Mouse (Mus musculus) stomach, embryonic 15.5 days (tissue): ENCODE measurements around the gene Irf8. TPM values are rescaled to one million over a fixed set of nuclear protein-coding genes. Genes with fewer than 3 reads are reported as not detected.

Experiments
- ATAC-seq: fragments of 200-750 bp; cut with Nextera tagmentation; 2 replicates; pipeline ENCODE4 v1.8.0; 2017; ENCODE audit warnings: low read depth, moderate number of reproducible peaks, moderate TSS enrichment; ENCODE audit not compliant: insufficient read depth, low FRiP score
- H3K27ac ChIP-seq: fragments of 300-500 bp; sonication (generic); 2 replicates; pipeline ENCODE4 v1.5.1; 2015; ENCODE audit warnings: mild to moderate bottlenecking, inconsistent platforms
- H3K27me3 ChIP-seq: fragments of 300-500 bp; sonication (generic); replicated peaks from 2 replicates; pipeline ENCODE4 v1.6.1; 2015; ENCODE audit warnings: inconsistent platforms
- H3K36me3 ChIP-seq: fragments of 300-500 bp; sonication (generic); 2 replicates; pipeline ENCODE4 v1.6.1; 2015; ENCODE audit warnings: inconsistent platforms
- H3K4me1 ChIP-seq: fragments of 300-500 bp; sonication (generic); 2 replicates; pipeline ENCODE4 v1.6.1; 2015; ENCODE audit warnings: inconsistent platforms
- H3K4me2 ChIP-seq: fragments of 300-500 bp; sonication (generic); 2 replicates; pipeline ENCODE4 v1.6.1; 2015; ENCODE audit warnings: mild to moderate bottlenecking, inconsistent platforms
- H3K4me3 ChIP-seq: fragments of 300-500 bp; sonication (generic); replicated peaks from 2 replicates; pipeline ENCODE4 v1.5.1; 2015; ENCODE audit warnings: inconsistent platforms
- H3K9ac ChIP-seq: fragments of 300-500 bp; sonication (generic); 2 replicates; pipeline ENCODE4 v1.6.1; 2015; ENCODE audit warnings: inconsistent platforms
- H3K9me3 ChIP-seq: fragments of 300-500 bp; sonication (generic); 2 replicates; pipeline ENCODE4 v1.6.1; 2016; ENCODE audit warnings: inconsistent platforms
- WGBS: fragments of 180-500 bp; shearing (Covaris S2); methylation state at CpG from one replicate; pipeline ENCODE4 v1.1.7; 2015; 5-methylcytosine and 5-hydroxymethylcytosine counted together
- polyA plus RNA-seq: library from polyadenylated mRNA; unstranded; fragments of >200 nt; fragmentation: Nextera tagmentation; extraction: Ambion mirVana; gene quantifications from 2 replicates; pipeline ENCODE4 v1.2.1, GENCODE M21; 2015

Irf8 gene
- polyA plus RNA-seq, 1 experiment from 2014 or later, result 23.0 TPM

DNA sequence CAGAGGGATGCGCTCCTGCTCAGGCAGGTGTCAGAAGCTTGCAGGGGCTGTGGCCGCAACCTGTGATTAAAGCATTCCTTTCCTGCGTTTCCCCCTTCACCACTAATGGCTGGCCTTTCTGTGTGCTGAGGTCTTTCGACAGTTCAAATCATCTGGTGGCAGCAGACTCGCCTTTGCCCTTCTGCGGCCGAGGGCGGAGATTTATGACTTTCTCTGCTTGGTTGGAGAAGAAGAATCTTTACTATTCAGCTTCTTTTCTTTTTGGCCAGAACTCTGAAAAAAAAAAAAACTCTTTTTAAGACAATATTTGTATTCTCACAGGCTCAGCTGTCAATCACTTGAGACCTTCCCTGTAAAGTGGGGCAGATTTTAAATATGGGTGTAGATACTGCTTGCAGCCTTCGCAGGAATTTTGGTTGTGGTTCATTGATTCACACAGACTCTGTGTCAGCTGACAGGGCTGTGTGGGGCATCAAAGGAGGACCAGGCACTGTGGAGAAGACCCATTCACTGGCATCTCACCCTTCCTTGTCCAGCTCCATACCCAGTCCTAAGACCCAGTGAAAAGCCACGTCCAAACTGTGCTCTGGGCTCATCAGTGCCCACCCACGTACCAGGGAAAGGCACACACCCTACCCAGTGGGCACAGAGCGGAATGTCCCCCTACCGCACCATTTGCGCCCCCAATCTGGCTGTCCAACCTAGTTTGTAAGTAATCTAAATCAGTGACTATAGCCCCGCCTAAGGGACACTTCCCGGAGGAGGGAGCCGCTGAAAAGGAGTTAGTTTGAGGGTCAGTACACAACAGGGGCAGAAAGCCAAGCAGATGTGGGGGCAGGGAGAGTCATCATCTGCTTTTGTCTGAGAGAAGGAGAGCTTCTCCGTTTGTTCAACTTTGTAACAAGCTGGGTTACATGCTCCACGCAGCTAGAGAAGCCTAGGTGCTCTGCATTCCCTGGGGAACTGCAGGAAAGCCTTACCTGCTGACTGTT lies 19.4 kb downstream of the Irf8 start:
- 53% methylated on average over 19 of the region's 19 CpGs for WGBS

GRCm38 (mm10) chr8:120758005-120758404 lies 21.8 kb downstream of the Irf8 start:
- Histone ChIP-seq H3K27me3 (no peaks in the 10 kb centered on the region), H3K27ac (no peak overlapping the region), H3K9me3 (no peaks in the 10 kb centered on the region), H3K4me2 (no peak overlapping the region), H3K4me1 (peaks cover 9% of the 10 kb centered on the region; the same call in 1 of the 2 replicates), H3K36me3 (no peaks in the 10 kb centered on the region), H3K4me3 (no peak overlapping the region), H3K9ac (no peak overlapping the region)
- no peak for ATAC-seq
- WGBS, result 52% methylated on average over 4 of the region's 4 CpGs

More for the DNA sequence above, 19.4 kb downstream of the Irf8 start:
- Histone ChIP-seq H3K27ac (no peak overlapping the region), H3K4me2 (no peak overlapping the region), H3K27me3 (no peaks in the 10 kb centered on the region), H3K9ac (no peak overlapping the region), H3K9me3 (no peaks in the 10 kb centered on the region), H3K36me3 (no peaks in the 10 kb centered on the region), H3K4me1 (peaks cover 24% of the 10 kb centered on the region), H3K4me3 (no peak overlapping the region)
- ATAC-seq, result no peak

- H3K4me2 ChIP-seq, result no peak overlapping the region
- no peaks in the 10 kb centered on the region for H3K36me3 ChIP-seq
- no peaks in the 10 kb centered on the region for H3K9me3 ChIP-seq
- no peaks in the 10 kb centered on the region for H3K27me3 ChIP-seq
- no peak for ATAC-seq
- H3K4me1 ChIP-seq, result 0 out of 2 replicates have a peak, but pooled peaks cover 3% of the 10 kb centered on the region
- no peak overlapping the region for H3K4me3 ChIP-seq
- no peak overlapping the region for H3K27ac ChIP-seq
- H3K9ac ChIP-seq, result no peak overlapping the region
- WGBS, result 82% methylated on average over 6 of the region's 6 CpGs
Observed at GRCm38 (mm10) chr8:120759847-120760246, 23.7 kb downstream of the Irf8 start.

DNA sequence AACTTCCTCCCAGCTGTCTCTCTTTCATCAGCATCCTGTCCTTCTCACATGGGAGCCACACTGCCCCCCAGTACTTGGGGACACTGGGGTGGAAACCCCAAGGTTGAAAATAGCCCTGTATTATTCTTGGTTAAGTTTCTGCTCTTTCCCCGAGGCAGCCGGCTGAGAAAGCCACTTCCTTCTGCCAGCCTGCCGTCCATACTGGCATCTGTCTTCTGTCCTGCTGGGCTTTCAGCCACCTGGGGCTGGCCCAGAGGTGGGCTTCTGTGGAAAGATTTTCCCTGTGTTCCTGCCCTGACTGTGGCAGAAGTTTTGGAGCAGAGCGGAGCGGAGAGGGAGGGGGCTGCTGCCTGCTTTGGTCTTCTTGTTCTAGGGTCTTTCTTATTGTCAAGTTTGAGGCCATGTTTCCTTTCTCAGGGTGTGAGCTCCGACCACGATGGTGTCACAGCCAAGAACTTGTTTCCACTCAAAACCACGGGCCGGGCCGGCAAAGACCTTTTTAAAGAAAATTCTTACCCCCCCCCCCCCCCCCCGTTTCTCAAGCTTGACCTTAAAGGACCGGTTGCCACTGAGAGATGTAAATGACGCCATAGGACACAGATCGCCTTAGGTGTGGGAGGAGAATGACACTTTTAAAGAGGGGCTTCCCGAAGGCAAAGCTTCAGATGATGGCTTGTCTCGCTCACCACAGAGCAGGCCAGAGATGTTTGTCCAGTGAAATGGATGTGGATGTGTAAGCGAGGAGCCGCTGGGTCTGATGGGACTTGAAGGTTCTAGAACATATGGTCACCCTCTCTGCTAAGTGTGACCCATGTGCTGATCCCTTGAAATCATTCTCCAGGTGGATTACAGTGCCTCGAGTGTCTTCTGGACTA lies 24.4 kb downstream of the Irf8 start:
- Histone ChIP-seq H3K9me3 (no peaks in the 10 kb centered on the region), H3K27me3 (no peaks in the 10 kb centered on the region), H3K36me3 (no peaks in the 10 kb centered on the region), H3K4me1 (no peaks in the 10 kb centered on the region), H3K4me2 (no peak overlapping the region), H3K9ac (no peak overlapping the region), H3K27ac (no peak overlapping the region), H3K4me3 (no peak overlapping the region)
- ATAC-seq, result no peak
- WGBS, result 76% methylated on average over 19 of the region's 19 CpGs

DNA sequence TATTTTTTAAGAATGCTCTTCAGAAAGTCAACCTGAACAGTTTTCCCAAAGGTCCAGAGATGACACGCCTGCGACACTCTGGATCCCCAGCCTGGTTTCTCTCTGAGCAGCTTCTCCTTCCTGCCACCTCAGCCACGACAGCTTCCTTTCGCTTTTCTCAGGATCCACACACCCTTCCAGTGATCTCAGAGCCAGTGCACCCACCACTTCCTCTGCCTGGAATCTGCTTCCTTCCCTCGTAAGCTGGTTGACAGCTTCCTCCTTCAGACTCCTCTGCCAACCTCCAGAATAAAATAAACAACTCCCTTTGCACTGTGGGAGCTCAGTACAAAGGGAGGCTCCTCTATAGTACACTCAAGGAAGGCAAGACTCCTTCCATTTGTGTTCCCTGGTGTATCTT lies 27.1 kb downstream of the Irf8 start:
- Histone ChIP-seq H3K4me3 (no peak overlapping the region), H3K36me3 (no peaks in the 10 kb centered on the region), H3K27me3 (no peaks in the 10 kb centered on the region), H3K27ac (no peak overlapping the region), H3K4me1 (no peaks in the 10 kb centered on the region), H3K4me2 (no peak overlapping the region), H3K9ac (no peak overlapping the region), H3K9me3 (no peaks in the 10 kb centered on the region)
- WGBS, result 54% methylated on average over 5 of the region's 5 CpGs
- ATAC-seq, result no peak

DNA sequence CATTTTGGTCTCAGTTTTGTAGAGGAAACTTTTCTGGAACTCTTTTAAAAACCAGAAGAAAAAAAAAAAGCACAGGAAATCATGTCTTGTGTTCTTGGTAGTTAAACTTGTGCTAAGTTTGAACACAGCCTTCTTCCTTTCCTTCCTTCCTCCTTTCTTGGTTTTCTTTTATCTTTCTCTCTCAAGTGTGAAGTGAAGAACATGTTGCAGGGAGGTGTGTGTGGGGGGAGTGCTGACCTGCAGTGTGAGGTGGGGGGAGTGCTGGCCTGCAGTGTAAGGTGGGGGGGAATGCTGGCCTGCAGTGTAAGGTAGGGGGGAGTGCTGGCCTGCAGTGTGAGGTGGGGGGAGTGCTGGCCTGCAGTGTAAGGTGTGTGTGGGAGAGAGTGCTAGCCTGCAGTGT lies 28.5 kb downstream of the Irf8 start:
- H3K36me3 ChIP-seq, result no peaks in the 10 kb centered on the region
- H3K4me1 ChIP-seq, result no peaks in the 10 kb centered on the region
- H3K27me3 ChIP-seq, result no peaks in the 10 kb centered on the region
- ATAC-seq, result no peak
- H3K9me3 ChIP-seq, result no peaks in the 10 kb centered on the region
- no peak overlapping the region for H3K9ac ChIP-seq
- no peak overlapping the region for H3K4me3 ChIP-seq
- no peak overlapping the region for H3K27ac ChIP-seq
- H3K4me2 ChIP-seq, result no peak overlapping the region

GRCm38 (mm10) chr8:120766622-120767021 lies 30.5 kb downstream of the Irf8 start:
- Histone ChIP-seq H3K9me3 (no peaks in the 10 kb centered on the region), H3K4me2 (no peak overlapping the region), H3K9ac (no peak overlapping the region), H3K4me1 (no peaks in the 10 kb centered on the region), H3K27ac (no peak overlapping the region), H3K27me3 (no peaks in the 10 kb centered on the region), H3K36me3 (no peaks in the 10 kb centered on the region), H3K4me3 (no peak overlapping the region)
- ATAC-seq, result no peak
- 55% methylated on average over 3 of the region's 3 CpGs for WGBS

GRCm38 (mm10) chr8:120768454-120769218 lies 32.5 kb downstream of the Irf8 start:
- no peak for ATAC-seq
- no peaks in the 10 kb centered on the region for H3K4me1 ChIP-seq
- no peaks in the 10 kb centered on the region for H3K27me3 ChIP-seq
- H3K4me3 ChIP-seq, result no peak overlapping the region
- no peak overlapping the region for H3K4me2 ChIP-seq
- H3K27ac ChIP-seq, result no peak overlapping the region
- no peaks in the 10 kb centered on the region for H3K36me3 ChIP-seq
- H3K9me3 ChIP-seq, result no peaks in the 10 kb centered on the region
- no peak overlapping the region for H3K9ac ChIP-seq
- 48% methylated on average over 12 of the region's 12 CpGs for WGBS

- Histone ChIP-seq H3K9me3 (no peaks in the 10 kb centered on the region), H3K27ac (no peak overlapping the region), H3K36me3 (no peaks in the 10 kb centered on the region), H3K4me2 (no peak overlapping the region), H3K9ac (no peak overlapping the region), H3K27me3 (no peaks in the 10 kb centered on the region), H3K4me3 (no peak overlapping the region), H3K4me1 (0 out of 2 replicates have a peak, but pooled peaks cover 2% of the 10 kb centered on the region)
- ATAC-seq, result no peak
- WGBS, result 89% methylated on average over 10 of the region's 10 CpGs
Observed at GRCm38 (mm10) chr8:120777184-120777583, 41.0 kb downstream of the Irf8 start.

GRCm38 (mm10) chr8:120777732-120778131 lies 41.6 kb downstream of the Irf8 start:
- 0 out of 2 replicates have a peak, but pooled peaks cover 2% of the 10 kb centered on the region for H3K4me1 ChIP-seq
- ATAC-seq, result no peak
- WGBS, result 47% methylated on average over 13 of the region's 13 CpGs

GRCm38 (mm10) chr8:120779106-120779505 lies 42.9 kb downstream of the Irf8 start:
- Histone ChIP-seq H3K9me3 (no peaks in the 10 kb centered on the region), H3K27ac (no peak overlapping the region), H3K27me3 (no peaks in the 10 kb centered on the region), H3K4me1 (0 out of 2 replicates have a peak, but pooled peaks cover 2% of the 10 kb centered on the region), H3K36me3 (no peaks in the 10 kb centered on the region), H3K9ac (no peak overlapping the region), H3K4me3 (no peak overlapping the region), H3K4me2 (no peak overlapping the region)
- WGBS, result 90% methylated on average over 7 of the region's 7 CpGs
- ATAC-seq, result no peak

More at GRCm38 (mm10) chr8:120777732-120778131, 41.6 kb downstream of the Irf8 start:
- no peak overlapping the region for H3K4me3 ChIP-seq
- H3K9me3 ChIP-seq, result no peaks in the 10 kb centered on the region
- no peak overlapping the region for H3K4me2 ChIP-seq
- no peak overlapping the region for H3K9ac ChIP-seq
- no peaks in the 10 kb centered on the region for H3K27me3 ChIP-seq
- no peak overlapping the region for H3K27ac ChIP-seq
- H3K36me3 ChIP-seq, result no peaks in the 10 kb centered on the region
